Mouse (Mus musculus) C2C12 (cell line): ENCODE data around the gene Klf15.
A peak's percentile ranks its signal among the peaks of the same experiment; 100 is the strongest.

Source experiments
- CEBPB ChIP-seq: IDR thresholded peaks from one replicate; pipeline ENCODE4 v1.6.1; 2011; ENCODE audit warnings: low read depth, mild to moderate bottlenecking, control low read depth, moderate library complexity
- CTCF ChIP-seq: IDR thresholded peaks from one replicate; pipeline ENCODE4 v1.5.1; 2011; ENCODE audit not compliant: control insufficient read depth, insufficient read depth, insufficient read length
- MAX ChIP-seq: IDR thresholded peaks from one replicate; pipeline ENCODE4 v1.6.1; 2011; ENCODE audit warnings: mild to moderate bottlenecking, control low read depth
- MYOD1 ChIP-seq: IDR thresholded peaks from one replicate; pipeline ENCODE4 v1.6.1; 2011; ENCODE audit warnings: low read depth; ENCODE audit not compliant: control insufficient read depth, insufficient read length
- MYOG ChIP-seq: IDR thresholded peaks from one replicate; pipeline ENCODE4 v1.6.1; 2011; ENCODE audit not compliant: control insufficient read depth, insufficient read length; ENCODE audit errors: extremely low read depth
- USF1 ChIP-seq: IDR thresholded peaks from one replicate; pipeline ENCODE4 v1.6.1; 2011; ENCODE audit warnings: low read depth, mild to moderate bottlenecking, control low read depth, moderate library complexity

GRCm38 (mm10) chr6:90435195-90435618 lies 27.2 kb upstream of the Klf15 start:
- TF ChIP-seq CTCF (peak; percentile 57), USF1 (no peak), MAX (no peak), CEBPB (no peak), MYOG (no peak), MYOD1 (no peak)
